Mouse (Mus musculus): ENCODE measurements around the gene Nr3c2. TPM values are rescaled to one million over a fixed set of nuclear protein-coding genes. Genes with fewer than 3 reads are reported as not detected.
A peak's percentile ranks its signal among the peaks of the same experiment; 100 is the strongest.

Gene Nr3c2
- polyA plus RNA-seq, 1 experiment from 2014 or later = 5.0 TPM

GRCm38 (mm10) chr8:77128006-77128405 is 228.8 kb downstream of the Nr3c2 start:
- H3K4me3 ChIP-seq = no peak overlapping the region
- WGBS = 84% methylated on average over 4 of the region's 4 CpGs
- no peak overlapping the region for H3K27ac ChIP-seq
- peaks cover 5% of the 10 kb centered on the region for H3K4me1 ChIP-seq (replicated peaks)
- ATAC-seq (replicated peaks; ENCODE audit: insufficient number of reproducible peaks, insufficient read depth, low FRiP score, low read depth) = no peak
- no peaks in the 10 kb centered on the region for H3K27me3 ChIP-seq
- no peaks in the 10 kb centered on the region for H3K9me3 ChIP-seq (replicated peaks)
- H3K4me2 ChIP-seq = no peak overlapping the region
- no peaks in the 10 kb centered on the region for H3K36me3 ChIP-seq
- H3K9ac ChIP-seq = no peak overlapping the region

- Histone ChIP-seq H3K27me3 (no peaks in the 10 kb centered on the region), H3K9me3 (replicated peaks) (no peaks in the 10 kb centered on the region), H3K36me3 (no peaks in the 10 kb centered on the region), H3K27ac (peak overlapping the region; percentile 73), H3K4me2 (peak overlapping the region; percentile 44), H3K9ac (0 out of 2 replicates have a peak overlapping the region, but pooled peaks have one; percentile 10), H3K4me3 (0 out of 2 replicates have a peak overlapping the region, but pooled peaks have one; percentile 19), H3K4me1 (replicated peaks) (peaks cover 13% of the 10 kb centered on the region)
- ATAC-seq (replicated peaks; ENCODE audit: insufficient number of reproducible peaks, insufficient read depth, low FRiP score, low read depth) = peak; percentile 62
- WGBS = 30% methylated on average over 11 of the region's 11 CpGs
These were observed 233.8 kb downstream of the Nr3c2 start for GRCm38 (mm10) chr8:77132903-77133637.

DNA sequence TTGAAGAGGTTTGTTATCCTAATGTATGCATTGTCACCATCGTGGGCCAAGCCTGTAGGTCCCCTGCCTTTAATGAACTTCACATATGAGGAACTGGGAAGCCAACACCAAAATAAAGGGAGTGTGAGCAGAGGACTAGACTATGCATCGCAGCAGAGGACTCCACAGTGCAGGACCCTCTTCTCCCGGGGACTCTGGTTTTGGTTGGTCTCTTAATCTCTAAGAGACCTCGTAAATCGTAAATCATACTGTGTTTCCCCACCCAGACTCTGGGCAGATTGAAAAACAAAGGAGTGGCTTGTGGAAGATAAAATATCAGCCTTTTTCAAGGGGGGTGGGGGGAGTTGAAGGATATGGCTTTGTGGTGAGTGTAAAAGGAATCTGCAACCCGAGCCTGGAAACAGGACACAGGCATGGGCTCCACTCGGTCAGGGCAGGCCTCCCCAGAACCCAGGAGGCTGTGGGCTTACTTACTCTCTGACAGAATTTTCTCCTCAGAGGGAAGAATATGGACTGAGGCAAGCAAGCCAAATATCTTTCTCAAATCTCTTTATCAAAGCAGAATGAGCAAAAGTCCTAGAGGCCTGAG is 234.6 kb downstream of the Nr3c2 start:
- Histone ChIP-seq H3K9ac (no peak overlapping the region), H3K9me3 (replicated peaks) (no peaks in the 10 kb centered on the region), H3K27me3 (no peaks in the 10 kb centered on the region), H3K36me3 (no peaks in the 10 kb centered on the region), H3K27ac (no peak overlapping the region; the same call in 1 of the 2 replicates), H3K4me2 (no peak overlapping the region), H3K4me1 (replicated peaks) (peaks cover 13% of the 10 kb centered on the region), H3K4me3 (no peak overlapping the region)
- ATAC-seq (replicated peaks; ENCODE audit: insufficient number of reproducible peaks, insufficient read depth, low FRiP score, low read depth) = no peak
- WGBS = 34% methylated on average over 7 of the region's 7 CpGs

DNA sequence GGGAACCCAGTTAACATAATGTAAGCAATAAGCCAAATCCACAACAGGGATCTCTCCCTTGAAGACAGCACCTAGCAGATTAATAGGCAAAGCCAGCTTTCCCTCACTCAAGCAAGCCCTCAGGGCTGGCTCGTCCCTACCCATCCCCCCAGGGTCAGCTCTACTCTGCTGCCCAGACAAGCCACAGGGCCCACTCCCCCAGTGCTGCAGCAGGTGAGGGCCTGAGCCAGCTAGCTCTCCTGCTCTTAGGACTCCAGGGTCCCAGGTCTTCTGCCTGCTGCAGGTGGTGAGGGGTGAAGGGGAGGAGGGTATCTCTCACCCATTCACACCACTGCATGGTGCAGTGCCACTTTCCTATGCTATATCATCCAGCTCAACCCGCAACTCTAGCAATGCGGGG is 246.0 kb downstream of the Nr3c2 start:
- Histone ChIP-seq H3K4me1 (replicated peaks) (no peaks in the 10 kb centered on the region), H3K27ac (no peak overlapping the region), H3K4me3 (no peak overlapping the region), H3K9me3 (replicated peaks) (no peaks in the 10 kb centered on the region), H3K4me2 (no peak overlapping the region), H3K9ac (no peak overlapping the region), H3K36me3 (no peaks in the 10 kb centered on the region), H3K27me3 (no peaks in the 10 kb centered on the region)
- 87% methylated on average over 3 of the region's 3 CpGs for WGBS
- ATAC-seq (replicated peaks; ENCODE audit: insufficient number of reproducible peaks, insufficient read depth, low FRiP score, low read depth) = no peak

- H3K4me2 ChIP-seq = no peak overlapping the region
- H3K36me3 ChIP-seq = no peaks in the 10 kb centered on the region
- H3K4me3 ChIP-seq = no peak overlapping the region
- no peak overlapping the region for H3K27ac ChIP-seq
- ATAC-seq (replicated peaks; ENCODE audit: insufficient number of reproducible peaks, insufficient read depth, low FRiP score, low read depth) = no peak
- H3K9ac ChIP-seq = no peak overlapping the region
- no peaks in the 10 kb centered on the region for H3K9me3 ChIP-seq (replicated peaks)
- no peaks in the 10 kb centered on the region for H3K27me3 ChIP-seq
- WGBS = 48% methylated on average over 3 of the region's 3 CpGs
- H3K4me1 ChIP-seq (replicated peaks) = no peaks in the 10 kb centered on the region
These were observed 255.3 kb downstream of the Nr3c2 start for GRCm38 (mm10) chr8:77154496-77154895.

- Histone ChIP-seq H3K9ac (no peak overlapping the region), H3K27me3 (no peaks in the 10 kb centered on the region), H3K4me1 (replicated peaks) (0 out of 2 replicates have a peak, but pooled peaks cover 5% of the 10 kb centered on the region), H3K9me3 (replicated peaks) (no peaks in the 10 kb centered on the region), H3K36me3 (no peaks in the 10 kb centered on the region), H3K4me2 (no peak overlapping the region), H3K27ac (no peak overlapping the region), H3K4me3 (no peak overlapping the region)
- ATAC-seq (replicated peaks; ENCODE audit: insufficient number of reproducible peaks, insufficient read depth, low FRiP score, low read depth) = no peak
- 84% methylated on average over 6 of the region's 6 CpGs for WGBS
These were observed 270.1 kb downstream of the Nr3c2 start for GRCm38 (mm10) chr8:77169320-77169719.

- H3K9me3 ChIP-seq (replicated peaks) = no peaks in the 10 kb centered on the region
- H3K27me3 ChIP-seq = no peaks in the 10 kb centered on the region
- H3K4me3 ChIP-seq = no peak overlapping the region
- H3K9ac ChIP-seq = no peak overlapping the region
- no peak overlapping the region for H3K4me2 ChIP-seq
- ATAC-seq (replicated peaks; ENCODE audit: insufficient number of reproducible peaks, insufficient read depth, low FRiP score, low read depth) = no peak
- H3K4me1 ChIP-seq (replicated peaks) = 0 out of 2 replicates have a peak, but pooled peaks cover 5% of the 10 kb centered on the region
- 75% methylated on average over 4 of the region's 4 CpGs for WGBS
- H3K27ac ChIP-seq = no peak overlapping the region
- H3K36me3 ChIP-seq = no peaks in the 10 kb centered on the region
These were observed 270.7 kb downstream of the Nr3c2 start for GRCm38 (mm10) chr8:77169757-77170438.

- WGBS = 89% methylated on average over 4 of the region's 4 CpGs
- Histone ChIP-seq H3K4me2 (no peak overlapping the region), H3K9me3 (replicated peaks) (no peaks in the 10 kb centered on the region), H3K9ac (no peak overlapping the region), H3K27me3 (no peaks in the 10 kb centered on the region), H3K27ac (no peak overlapping the region), H3K36me3 (no peaks in the 10 kb centered on the region), H3K4me3 (no peak overlapping the region), H3K4me1 (replicated peaks) (0 out of 2 replicates have a peak, but pooled peaks cover 5% of the 10 kb centered on the region)
- no peak for ATAC-seq (replicated peaks; ENCODE audit: insufficient number of reproducible peaks, insufficient read depth, low FRiP score, low read depth)
These were observed 271.2 kb downstream of the Nr3c2 start for GRCm38 (mm10) chr8:77170439-77170759.

- H3K4me1 ChIP-seq (replicated peaks) = 0 out of 2 replicates have a peak, but pooled peaks cover 5% of the 10 kb centered on the region
- no peaks in the 10 kb centered on the region for H3K9me3 ChIP-seq (replicated peaks)
- no peak overlapping the region for H3K9ac ChIP-seq
- ATAC-seq (replicated peaks; ENCODE audit: insufficient number of reproducible peaks, insufficient read depth, low FRiP score, low read depth) = no peak
- no peak overlapping the region for H3K4me2 ChIP-seq
- no peaks in the 10 kb centered on the region for H3K36me3 ChIP-seq
- H3K4me3 ChIP-seq = no peak overlapping the region
- H3K27me3 ChIP-seq = no peaks in the 10 kb centered on the region
- 52% methylated on average over 12 of the region's 12 CpGs for WGBS
- no peak overlapping the region for H3K27ac ChIP-seq
These were observed 273.9 kb downstream of the Nr3c2 start for GRCm38 (mm10) chr8:77173075-77173657.

DNA sequence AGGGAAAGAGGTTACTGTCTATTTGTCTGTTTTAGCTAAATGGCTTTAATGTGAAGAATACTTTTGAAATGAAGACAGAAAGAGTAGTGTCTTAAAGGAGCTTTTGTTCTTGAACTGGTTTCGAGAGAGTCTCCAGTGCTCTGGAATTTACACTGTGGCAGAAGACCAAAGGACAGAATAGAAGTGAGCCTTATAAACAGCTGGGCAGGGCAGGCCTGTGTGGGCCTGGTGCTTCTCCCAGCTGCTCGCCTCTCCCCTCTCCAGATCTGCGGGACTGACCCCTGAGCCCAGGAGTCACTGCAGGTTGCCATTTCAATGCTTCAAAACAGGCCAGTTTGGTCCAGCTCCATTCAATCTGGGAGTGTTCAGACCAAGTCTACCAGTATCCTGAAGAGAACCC is 274.5 kb downstream of the Nr3c2 start:
- no peak for ATAC-seq (replicated peaks; ENCODE audit: insufficient number of reproducible peaks, insufficient read depth, low FRiP score, low read depth)
- Histone ChIP-seq H3K36me3 (no peaks in the 10 kb centered on the region), H3K27me3 (no peaks in the 10 kb centered on the region), H3K4me2 (no peak overlapping the region), H3K9ac (no peak overlapping the region), H3K27ac (no peak overlapping the region), H3K4me3 (no peak overlapping the region), H3K9me3 (replicated peaks) (no peaks in the 10 kb centered on the region), H3K4me1 (replicated peaks) (0 out of 2 replicates have a peak, but pooled peaks cover 5% of the 10 kb centered on the region)
- WGBS = 48% methylated on average over 3 of the region's 3 CpGs

- no peak for ATAC-seq (replicated peaks; ENCODE audit: insufficient number of reproducible peaks, insufficient read depth, low FRiP score, low read depth)
- no peak overlapping the region for H3K4me2 ChIP-seq
These were observed 276.2 kb downstream of the Nr3c2 start for GRCm38 (mm10) chr8:77175471-77175870.

More at GRCm38 (mm10) chr8:77175471-77175870, 276.2 kb downstream of the Nr3c2 start:
- no peak overlapping the region for H3K27ac ChIP-seq
- H3K36me3 ChIP-seq = no peaks in the 10 kb centered on the region
- no peak overlapping the region for H3K4me3 ChIP-seq
- 83% methylated on average over 4 of the region's 4 CpGs for WGBS
- no peak overlapping the region for H3K9ac ChIP-seq
- 0 out of 2 replicates have a peak, but pooled peaks cover 5% of the 10 kb centered on the region for H3K4me1 ChIP-seq (replicated peaks)
- H3K27me3 ChIP-seq = no peaks in the 10 kb centered on the region
- H3K9me3 ChIP-seq (replicated peaks) = no peaks in the 10 kb centered on the region
